Mouse (Mus musculus) myocyte (in vitro differentiated cells): ENCODE data around the gene Gm21866. TPM values are rescaled to one million over a fixed set of nuclear protein-coding genes. Genes with fewer than 3 reads are reported as not detected.
"Not testable (repeated sequence)": the region's sequence is repeated elsewhere in the genome, so short reads cannot be mapped to it uniquely, and the experiment has no call there.

Source experiments
- H3K27me3 ChIP-seq: one replicate; pipeline ENCODE4 v1.6.1; 2011; ENCODE audit not compliant: control insufficient read depth, insufficient read depth, insufficient read length
- H3K36me3 ChIP-seq: one replicate; pipeline ENCODE4 v1.6.1; 2011; ENCODE audit not compliant: control insufficient read depth, insufficient read depth
- H3K4me2 ChIP-seq: one replicate; pipeline ENCODE4 v1.6.1; 2011; ENCODE audit warnings: low read depth, control low read depth
- H3K4me3 ChIP-seq: one replicate; pipeline ENCODE4 v1.5.1; 2011; ENCODE audit warnings: mild to moderate bottlenecking, control low read depth, moderate library complexity
- H3K79me2 ChIP-seq: one replicate; pipeline ENCODE4 v1.6.1; 2011; ENCODE audit not compliant: control insufficient read depth, insufficient read depth
- H3ac ChIP-seq: one replicate; pipeline ENCODE4 v1.6.1; 2011; ENCODE audit not compliant: control insufficient read depth, insufficient read length
- polyA plus RNA-seq: library from polyadenylated mRNA; unstranded; fragments of >200 nt; fragmentation: generic; extraction: Trizol; gene quantifications from one replicate; pipeline ENCODE4 v1.2.1, GENCODE M21; 2012; ENCODE audit warnings: missing spikeins

Gene Gm21866
- not detected for polyA plus RNA-seq

- H3ac ChIP-seq, H3K4me2 ChIP-seq, H3K79me2 ChIP-seq, H3K4me3 ChIP-seq, H3K36me3 ChIP-seq, H3K27me3 ChIP-seq: not testable (repeated sequence)
These were observed at the start of gene Gm21866 for GRCm38 (mm10) chrY:13465479-13465878. Gm21866 (minus strand) TSS chrY:13465579.

DNA sequence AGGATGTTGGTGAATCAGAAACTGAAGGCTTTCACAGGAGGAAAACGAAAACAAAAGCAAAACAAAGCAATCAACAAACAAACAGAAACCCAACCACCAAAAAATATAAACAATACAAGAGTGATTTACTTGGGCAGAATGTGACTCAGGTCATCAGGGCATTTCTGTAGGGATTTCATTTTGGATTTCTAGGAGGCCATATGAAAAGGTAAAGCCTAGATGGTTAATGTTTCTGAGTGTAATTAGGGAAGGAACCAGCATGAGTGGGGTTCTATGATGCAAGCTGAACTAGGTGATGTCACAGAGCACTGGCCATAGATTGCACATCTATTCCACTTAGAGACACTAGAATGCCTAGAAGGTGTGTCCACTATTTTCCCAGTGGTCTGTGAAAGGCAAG lies 28.3 kb upstream of the Gm21866 start, which contains the start of gene Gm20773:
TSS of gene Gm20773 (plus strand) at position 301 of the 400 bp plus-strand sequence.
- not testable (repeated sequence) for H3K4me3 ChIP-seq, H3K4me2 ChIP-seq, H3K79me2 ChIP-seq, H3K36me3 ChIP-seq, H3ac ChIP-seq, H3K27me3 ChIP-seq

Other genes with a start within 250 kb of the Gm21866 start
- gene Gm21828, start 241.7 kb downstream of the Gm21866 start, polyA plus RNA-seq: not detected
- gene Gm21440, start 213.2 kb downstream of the Gm21866 start, polyA plus RNA-seq: not detected
- gene Gm21454, start 213.1 kb downstream of the Gm21866 start, polyA plus RNA-seq: not detected
- not detected for gene Gm21725, start 116.5 kb downstream of the Gm21866 start, polyA plus RNA-seq
- not detected for gene Gm20773, start 28.4 kb upstream of the Gm21866 start, polyA plus RNA-seq